Comparison of ENCODE assay signal across 29 mouse cellular contexts in genomic region chr7:98484878-98485277, GRCm38 (mm10). TPM values are rescaled to one million over a fixed set of nuclear protein-coding genes. Genes with fewer than 3 reads are reported as not detected.
DNase-seq lines count a peak whose midpoint lies in the region; ATAC-seq lines count a peak whose summit lies in the region.
"Had no signal": no experiment of that assay in that cellular context is flagged by ENCODE, and none has a peak within 500 bp of the region (broad histone marks: within the 10 kb centered on the region; RNA-seq: fewer than 3 reads in every experiment).

No protein-coding gene starts in this region.

- H3K9me3 ChIP-seq in megakaryocyte, embryonic 14.5 days, result no peaks in the 10 kb centered on the region
- H3K9me3 ChIP-seq: embryonic facial prominence, embryonic 12.5 days; embryonic facial prominence, embryonic 15.5 days; heart, embryonic 10.5 days; heart, embryonic 13.5 days had no signal

- peak overlapping the region; percentile 75 for H3K4me3 ChIP-seq in megakaryocyte, embryonic 14.5 days (replicated peaks)
- H3K4me3 ChIP-seq: embryonic facial prominence, embryonic 12.5 days; embryonic facial prominence, embryonic 15.5 days; gastrocnemius, adult 2 months; heart, embryonic 10.5 days; heart, embryonic 13.5 days had no signal

- peaks cover 39% of the 10 kb centered on the region for H3K27me3 ChIP-seq in megakaryocyte, embryonic 14.5 days (replicated peaks)
- no peaks in the 10 kb centered on the region for H3K27me3 ChIP-seq in splenic B cell, adult 2 months (ENCODE audit: control insufficient read depth, insufficient read depth, low read length, poor library complexity, severe bottlenecking)

- H3K36me3 ChIP-seq in megakaryocyte, embryonic 14.5 days (replicated peaks; ENCODE audit: low read length), result peaks cover 9% of the 10 kb centered on the region
- H3K36me3 ChIP-seq in splenic B cell, adult 2 months (ENCODE audit: control insufficient read depth, insufficient read depth, low read length, poor library complexity, severe bottlenecking), result no peaks in the 10 kb centered on the region
- H3K36me3 ChIP-seq: embryonic facial prominence, embryonic 12.5 days; embryonic facial prominence, embryonic 15.5 days; heart, embryonic 10.5 days; heart, embryonic 13.5 days had no signal

- H3K4me1 ChIP-seq in megakaryocyte, embryonic 14.5 days, result peaks cover 96% of the 10 kb centered on the region

- no peak for ATAC-seq in megakaryocyte, adult 5-6 weeks (ENCODE audit: poor library complexity, severe bottlenecking)
- ATAC-seq in CD4-positive, CD25-positive, alpha-beta regulatory T cell, adult 4 months, result peak; percentile 7
- ATAC-seq: activated CD4-positive, CD25-positive, alpha-beta regulatory T cell, adult 4 months; forebrain, embryonic 14.5 days; forebrain, postnatal 0 days; hindbrain, postnatal 0 days; inflammation-experienced regulatory T-cells, adult 6 months had no signal

- peak; percentile 36 for DNase-seq in splenic B cell, adult 2 months (ENCODE audit: low read depth, low spot score)
- DNase-seq in spleen, adult 18-20 months, result no peak
- no peak for DNase-seq in ovary, postnatal 14 days (ENCODE audit: low spot score)
- DNase-seq: adrenal gland, adult 8-10 months; adrenal gland, postnatal 25 days; cerebellum, adult 18-20 months; cerebellum, adult 9-11 months; cerebellum, postnatal 25 days; forebrain, postnatal 0 days; gastrocnemius, postnatal 14 days had no signal

RNA-seq across cellular contexts. Expression of gene Lrrc32, which starts 4.2 kb away (rescaled TPM):
- 28.6 and 53.0 TPM in 2 replicates for polyA plus RNA-seq in megakaryocyte, embryonic 14.5 days (2012; ENCODE audit: insufficient read depth, low replicate concordance)
- not detected in 2 replicates for total RNA-seq in megakaryocyte, adult 5-6 weeks (2015)
- total RNA-seq in megakaryocyte, adult 5-6 weeks (2017), result not detected in 2 replicates
- polyA plus RNA-seq in CD4-positive, CD25-positive, alpha-beta regulatory T cell, adult 4 months (2017; shearing (Covaris generic)), result 10 to 100 TPM; 55.1 to 95.2 TPM
- total RNA-seq: common myeloid progenitor, adult 5-6 weeks had no signal

RNA-seq across cellular contexts. Expression of gene Gucy2d, which starts 44.7 kb away (rescaled TPM):
- polyA plus RNA-seq in megakaryocyte, embryonic 14.5 days (2012; ENCODE audit: insufficient read depth, low replicate concordance), result not detected in 2 replicates
- total RNA-seq in megakaryocyte, adult 5-6 weeks (2015), result not detected in 2 replicates
- total RNA-seq in megakaryocyte, adult 5-6 weeks (2017), result not detected in 2 replicates
- not detected for polyA plus RNA-seq in CD4-positive, CD25-positive, alpha-beta regulatory T cell, adult 4 months (2017; shearing (Covaris generic))
- total RNA-seq: adrenal gland, adult 8-10 months; adrenal gland, postnatal 25 days; common myeloid progenitor, adult 5-6 weeks; ES-E14; forebrain, postnatal 0 days; heart, postnatal 4 days; hindbrain, postnatal 0 days had no signal
- polyA plus RNA-seq: activated CD4-positive, CD25-positive, alpha-beta regulatory T cell, adult 4 months; embryonic facial prominence, embryonic 15.5 days; forebrain, embryonic 11.5 days; forebrain, postnatal 0 days; frontal cortex, adult 2 months; heart, embryonic 10.5 days; heart, embryonic 13.5 days; heart, embryonic 16.5 days; hindbrain, embryonic 11.5 days; inflammation-experienced regulatory T-cells, adult 6 months had no signal
